Mouse (Mus musculus): Measurements from ENCODE around the gene Tesk2. TPM values are rescaled to one million over a fixed set of nuclear protein-coding genes. Genes with fewer than 3 reads are reported as not detected.

Gene Tesk2
- total RNA-seq, 2 experiments from 2014 or later = 1.5 TPM

GRCm38 (mm10) chr4:116844324-116844723 lies 123.6 kb downstream of the Tesk2 start:
- H3K4me3 ChIP-seq = no peak overlapping the region
- no peak for DNase-seq
- no peak overlapping the region for H3K27ac ChIP-seq
- intact Hi-C loops (cut with DNase I) = no loop called here
- TF ChIP-seq CTCF (IDR thresholded peaks at IDR 0.05) = no peak

GRCm38 (mm10) chr4:116849901-116850300 lies 129.2 kb downstream of the Tesk2 start:
- intact Hi-C loops (cut with DNase I) = no loop called here
- no peak for DNase-seq
- no peak for TF ChIP-seq CTCF (IDR thresholded peaks at IDR 0.05)
- no peak overlapping the region for H3K4me3 ChIP-seq
- H3K27ac ChIP-seq = no peak overlapping the region

GRCm38 (mm10) chr4:116854286-116854685 lies 133.5 kb downstream of the Tesk2 start:
- intact Hi-C loops (cut with DNase I) = no loop called here
- DNase-seq = no peak
- no peak for TF ChIP-seq CTCF (IDR thresholded peaks at IDR 0.05)
- H3K4me3 ChIP-seq = no peak overlapping the region
- no peak overlapping the region for H3K27ac ChIP-seq

Other genes starting within 250 kb of the Tesk2 start
- 10 to 100 TPM; 17.7 to 17.8 TPM for gene Ipp, start 213.4 kb upstream of the Tesk2 start, total RNA-seq (2021)
- gene Tmem69, start 165.0 kb upstream of the Tesk2 start, total RNA-seq (2021) = 10 to 100 TPM; 14.7 to 20.8 TPM
- gene Gpbp1l1, start 163.3 kb upstream of the Tesk2 start, total RNA-seq (2021) = 10 to 100 TPM; 38.1 to 38.7 TPM
- gene Ccdc17, start 124.3 kb upstream of the Tesk2 start, total RNA-seq (2021) = 1 to 10 TPM; 1.4 to 2.0 TPM
- gene Nasp, start 93.0 kb upstream of the Tesk2 start, total RNA-seq (2021) = 10 to 100 TPM; 11.5 to 11.8 TPM
- gene Akr1a1, start 69.3 kb upstream of the Tesk2 start, total RNA-seq (2021) = 100 to 1,000 TPM; 178 to 196 TPM
- 100 to 1,000 TPM; 260 to 273 TPM for gene Prdx1, start 35.4 kb upstream of the Tesk2 start, total RNA-seq (2021)
- 10 to 100 TPM; 25.5 to 46.4 TPM for gene Mmachc, start 12.5 kb upstream of the Tesk2 start, total RNA-seq (2021)
- gene Ccdc163, start 12.4 kb upstream of the Tesk2 start, total RNA-seq (2021) = 1 to 10 TPM; 1.9 to 3.8 TPM
- gene Toe1, start 86.7 kb downstream of the Tesk2 start, total RNA-seq (2021) = 1 to 10 TPM; 4.1 to 5.4 TPM
- gene Mutyh, start 86.8 kb downstream of the Tesk2 start, total RNA-seq (2021) = 1 to 10 TPM in 1 of 2 experiments, under 1 TPM in 1; 0.87 to 1.8 TPM
- gene Hpdl, start 100.8 kb downstream of the Tesk2 start, total RNA-seq (2021) = 1 to 10 TPM; 1.5 to 1.9 TPM
- gene Zswim5, start 156.4 kb downstream of the Tesk2 start, total RNA-seq (2021) = under 1 TPM in 1 of 2 experiments, not detected in 1; 0.14 TPM